Mouse (Mus musculus) adrenal gland, adult 2 months (tissue): Measurements from ENCODE around the gene C1qtnf6. TPM values are rescaled to one million over a fixed set of nuclear protein-coding genes. Genes with fewer than 3 reads are reported as not detected.
A peak's percentile ranks its signal among the peaks of the same experiment; 100 is the strongest.

ENCODE experiments used
- DNase-seq: peaks from one replicate; pipeline ENCODE4 v3.0.0; 2021
- polyA plus RNA-seq: library from polyadenylated mRNA; depleted of rRNA; stranded (reverse); fragments of >200 nt; gene quantifications from 2 replicates; pipeline ENCODE4 v1.2.3, GENCODE M21; 2012
- total RNA-seq, 2 experiments: library from RNA; stranded (reverse); gene quantifications; 2 replicates each; pipeline ENCODE4 v1.2.3; 2021

C1qtnf6 gene
- total and polyA plus RNA-seq, 3 experiments: 16.9 to 92.2 (median 30.1) TPM

- DNase-seq: no peak
Measured at GRCm38 (mm10) chr15:78515759-78516158, 15.5 kb downstream of the C1qtnf6 start.

- DNase-seq: peak; percentile 79
Measured at GRCm38 (mm10) chr15:78514393-78515146, 16.6 kb downstream of the C1qtnf6 start.

- no peak for DNase-seq
Measured at GRCm38 (mm10) chr15:78513019-78513418, 18.2 kb downstream of the C1qtnf6 start.

GRCm38 (mm10) chr15:78511951-78512350 is 19.3 kb downstream of the C1qtnf6 start:
- no peak for DNase-seq

- DNase-seq: no peak
Measured at GRCm38 (mm10) chr15:78510736-78511135, 20.5 kb downstream of the C1qtnf6 start.

GRCm38 (mm10) chr15:78510121-78510576 is 21.1 kb downstream of the C1qtnf6 start:
- DNase-seq: no peak

- no peak for DNase-seq
Measured at GRCm38 (mm10) chr15:78509297-78509899, 21.8 kb downstream of the C1qtnf6 start.

GRCm38 (mm10) chr15:78508443-78508842 is 22.8 kb downstream of the C1qtnf6 start:
- DNase-seq: no peak

- no peak for DNase-seq
Measured at GRCm38 (mm10) chr15:78505541-78505940, 25.7 kb downstream of the C1qtnf6 start.

GRCm38 (mm10) chr15:78504816-78505215 is 26.4 kb downstream of the C1qtnf6 start:
- no peak for DNase-seq

- DNase-seq: no peak
Measured at GRCm38 (mm10) chr15:78504013-78504412, 27.2 kb downstream of the C1qtnf6 start.

- DNase-seq: no peak
Measured at GRCm38 (mm10) chr15:78502437-78503132, 28.6 kb downstream of the C1qtnf6 start.

- no peak for DNase-seq
Measured at GRCm38 (mm10) chr15:78494968-78495406, 36.2 kb downstream of the C1qtnf6 start, which contains the start of gene Il2rb. Gene Il2rb, minus strand, starts transcription at chr15:78495271.

- no peak for DNase-seq
Measured at GRCm38 (mm10) chr15:78493401-78494010, 37.7 kb downstream of the C1qtnf6 start.

- DNase-seq: no peak
Measured at GRCm38 (mm10) chr15:78491301-78491700, 39.9 kb downstream of the C1qtnf6 start.

- no peak for DNase-seq
Measured at GRCm38 (mm10) chr15:78489906-78490305, 41.3 kb downstream of the C1qtnf6 start.

- no peak for DNase-seq
Measured at GRCm38 (mm10) chr15:78489248-78489647, 42.0 kb downstream of the C1qtnf6 start.

GRCm38 (mm10) chr15:78487066-78487465 is 44.1 kb downstream of the C1qtnf6 start:
- DNase-seq: no peak

- no peak for DNase-seq
Measured at GRCm38 (mm10) chr15:78486564-78486963, 44.7 kb downstream of the C1qtnf6 start.

GRCm38 (mm10) chr15:78483311-78483710 is 47.9 kb downstream of the C1qtnf6 start:
- DNase-seq: peak; percentile 58

GRCm38 (mm10) chr15:78482518-78482917 is 48.7 kb downstream of the C1qtnf6 start:
- DNase-seq: peak; percentile 71

- no peak for DNase-seq
Measured at GRCm38 (mm10) chr15:78481448-78482000, 49.7 kb downstream of the C1qtnf6 start.
